Mouse (Mus musculus): ENCODE results near the gene Shc1. TPM values are rescaled to one million over a fixed set of nuclear protein-coding genes. Genes with fewer than 3 reads are reported as not detected.

The Shc1 gene
- total and polyA plus RNA-seq, 3 experiments: 49.2 to 79.8 TPM; not detected in 1

DNA sequence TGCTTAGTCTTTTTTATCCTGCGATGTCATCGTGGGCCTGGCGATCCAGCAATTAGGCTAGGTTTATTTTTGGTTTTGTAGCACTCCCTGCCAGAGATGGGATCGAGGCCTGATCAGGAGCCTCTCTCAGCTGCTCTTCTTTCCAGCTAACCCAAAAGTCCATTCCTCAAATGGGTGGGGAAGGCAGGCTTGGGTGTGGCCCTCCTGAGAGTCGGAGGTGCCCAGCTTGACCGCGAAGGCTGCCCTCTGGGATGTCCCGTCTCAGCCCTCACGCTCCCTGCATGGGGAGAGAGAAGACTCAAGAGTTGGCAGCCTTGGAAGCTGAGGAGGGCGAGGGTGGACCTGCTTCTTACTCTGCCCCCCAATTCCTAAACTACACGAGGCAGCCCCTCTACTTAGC lies 16.3 kb downstream of the Shc1 start:
- Histone ChIP-seq H3K79me2 (ENCODE audit: control insufficient read depth, insufficient read depth, low read length, poor library complexity) (peaks cover 14% of the 10 kb centered on the region), H3K9me3 (replicated peaks; ENCODE audit: insufficient read depth, low read length) (no peaks in the 10 kb centered on the region), H3K4me1 (ENCODE audit: control insufficient read depth in 1 of 2, insufficient read depth in 2 of 2, low read length in 2 of 2) (peaks cover 6 to 16% of the 10 kb centered on the region in 2 experiments), H3K4me3 (ENCODE audit: control insufficient read depth in 1 of 2, insufficient read depth in 1 of 2, low read depth in 2 of 2, low read length in 2 of 2) (no peak overlapping the region), H3K27me3 (ENCODE audit: control insufficient read depth in 1 of 2, insufficient read depth in 2 of 2, low read length in 2 of 2) (no peaks in the 10 kb centered on the region), H3K9ac (ENCODE audit: control insufficient read depth, low read depth, low read length, poor library complexity, severe bottlenecking) (no peak overlapping the region), H3K36me3 (ENCODE audit: control insufficient read depth in 1 of 2, insufficient read depth in 2 of 2, low read length in 2 of 2) (peaks cover 0 to 17% of the 10 kb centered on the region in 2 experiments; a peak in 2 of 4 replicates), H3K27ac (ENCODE audit: control insufficient read depth, low read depth, low read length) (no peak overlapping the region)
- no peak for DNase-seq (ENCODE audit: low read depth, low spot score)
- TF ChIP-seq ETS1 (IDR thresholded peaks at IDR 0.05; ENCODE audit: low read depth, low read length) (no peak), NRF1 (IDR thresholded peaks at IDR 0.05; ENCODE audit: insufficient read depth, low read depth, low read length, poor library complexity, severe bottlenecking) (no peak), MEF2A (IDR thresholded peaks at IDR 0.05; ENCODE audit: extremely low read depth, insufficient replicate concordance, low read depth, low read length, poor library complexity, severe bottlenecking) (no peak), GATA1 (IDR thresholded peaks at IDR 0.05; ENCODE audit: low read depth, low read length) (no peak), JUND (IDR thresholded peaks at IDR 0.05; ENCODE audit: low read depth, low read length) (no peak), MXI1 (IDR thresholded peaks at IDR 0.05; ENCODE audit: low read depth, low read length) (no peak), BHLHE40 (IDR thresholded peaks at IDR 0.05; ENCODE audit: borderline replicate concordance, low read depth, low read length) (no peak), KAT2A (conservative IDR thresholded peaks at IDR 0.05; ENCODE audit: low read depth, low read length) (no peak), ZNF384 (IDR thresholded peaks at IDR 0.05; ENCODE audit: low read depth, low read length) (no peak)

DNA sequence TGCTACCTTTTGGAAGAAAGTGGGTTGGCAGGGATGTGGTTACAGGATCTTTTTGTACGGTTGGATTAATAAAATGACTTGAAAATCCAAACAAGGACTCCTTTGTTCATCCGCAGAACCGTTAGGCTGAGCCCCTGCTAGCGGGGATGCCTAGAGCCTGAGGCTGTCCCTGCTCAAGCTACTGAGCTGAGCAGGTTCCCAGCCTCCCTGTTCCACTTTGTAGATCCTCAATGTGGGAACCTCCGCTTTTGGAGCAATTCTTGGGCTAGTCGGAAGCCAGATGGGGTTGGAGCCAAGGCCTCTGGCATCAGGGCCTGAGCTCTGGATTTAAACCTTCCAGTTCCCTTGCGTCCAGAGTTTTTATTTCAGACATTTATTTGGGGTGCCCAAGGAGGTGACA lies 16.8 kb downstream of the Shc1 start:
- no peaks in the 10 kb centered on the region for H3K27me3 ChIP-seq (ENCODE audit: control insufficient read depth in 1 of 2, insufficient read depth in 2 of 2, low read length in 2 of 2)
- H3K27ac ChIP-seq (ENCODE audit: control insufficient read depth, low read depth, low read length): no peak overlapping the region
- no peak for TF ChIP-seq RAD21 (IDR thresholded peaks at IDR 0.05; ENCODE audit: low read depth, low read length)
- TF ChIP-seq MAZ (IDR thresholded peaks at IDR 0.05; ENCODE audit: low read depth, low read length): no peak
- TF ChIP-seq USF1 (IDR thresholded peaks at IDR 0.05; ENCODE audit: low read depth, low read length): no peak
- TF ChIP-seq MAX (IDR thresholded peaks at IDR 0.05; ENCODE audit: low read length): no peak
- TF ChIP-seq TAL1 (IDR thresholded peaks at IDR 0.05; ENCODE audit: low read length): no peak
- no peak for TF ChIP-seq UBTF (IDR thresholded peaks at IDR 0.05; ENCODE audit: borderline replicate concordance, insufficient read depth, low read depth, low read length)
- TF ChIP-seq EP300 (IDR thresholded peaks at IDR 0.05; ENCODE audit: low read depth in 1 of 2, low read length in 2 of 2): no peak
- TF ChIP-seq USF2 (IDR thresholded peaks at IDR 0.05; ENCODE audit: borderline replicate concordance in 1 of 2, insufficient read depth in 1 of 2, low read depth in 1 of 2, low read length in 2 of 2): no peak
- no peak for TF ChIP-seq NELFE (IDR thresholded peaks at IDR 0.05; ENCODE audit: low read depth, low read length)
- TF ChIP-seq MEF2A (IDR thresholded peaks at IDR 0.05; ENCODE audit: extremely low read depth, insufficient replicate concordance, low read depth, low read length, poor library complexity, severe bottlenecking): no peak
- TF ChIP-seq ZMIZ1 (IDR thresholded peaks at IDR 0.05; ENCODE audit: low read depth, low read length): no peak
- no peak for TF ChIP-seq CHD1 (IDR thresholded peaks at IDR 0.05; ENCODE audit: low read depth, low read length)
- H3K36me3 ChIP-seq (ENCODE audit: control insufficient read depth in 1 of 2, insufficient read depth in 2 of 2, low read length in 2 of 2): peaks cover 0 to 17% of the 10 kb centered on the region in 2 experiments; a peak in 2 of 4 replicates
- H3K4me1 ChIP-seq (ENCODE audit: control insufficient read depth in 1 of 2, insufficient read depth in 2 of 2, low read length in 2 of 2): peaks cover 6 to 16% of the 10 kb centered on the region in 2 experiments
- DNase-seq (ENCODE audit: low read depth, low spot score): no peak
- H3K9ac ChIP-seq (ENCODE audit: control insufficient read depth, low read depth, low read length, poor library complexity, severe bottlenecking): no peak overlapping the region
- no peak overlapping the region for H3K4me3 ChIP-seq (ENCODE audit: control insufficient read depth in 1 of 2, insufficient read depth in 1 of 2, low read depth in 2 of 2, low read length in 2 of 2)
- H3K9me3 ChIP-seq (replicated peaks; ENCODE audit: insufficient read depth, low read length): no peaks in the 10 kb centered on the region
- peaks cover 14% of the 10 kb centered on the region for H3K79me2 ChIP-seq (ENCODE audit: control insufficient read depth, insufficient read depth, low read length, poor library complexity)

Data from MEL (cell line).